10 mouse cellular contexts compared by ENCODE assay signal in the genomic region with DNA sequence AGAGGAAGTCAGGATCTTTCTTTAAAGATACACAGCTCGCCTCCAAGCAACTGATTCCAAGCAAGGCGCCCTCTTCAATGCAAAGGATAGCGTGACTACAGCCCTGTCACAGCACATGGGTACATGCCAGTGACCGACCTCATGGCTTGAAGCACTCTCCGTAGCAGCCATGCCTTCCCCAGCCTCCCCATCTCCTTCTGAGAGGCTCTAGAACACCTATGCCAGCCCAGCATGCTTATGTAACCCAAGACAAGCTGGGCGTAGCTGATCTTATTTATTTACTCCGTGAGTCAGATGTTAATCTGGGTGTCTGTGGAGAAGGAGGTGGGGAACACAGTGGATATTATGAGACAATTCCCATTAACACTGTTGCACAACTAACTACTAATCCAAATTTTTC. TPM values are rescaled to one million over a fixed set of nuclear protein-coding genes. Genes with fewer than 3 reads are reported as not detected.
DNase-seq lines count a peak whose midpoint lies in the region; ATAC-seq and TF ChIP-seq lines count a peak whose summit lies in the region.
"Had no signal": no experiment of that assay in that cellular context is flagged by ENCODE, and none has a peak within 500 bp of the region (broad histone marks: within the 10 kb centered on the region; RNA-seq: fewer than 3 reads in every experiment).

No protein-coding gene starts in this region.

- 0 out of 2 replicates have a peak, but pooled peaks cover 2% of the 10 kb centered on the region for H3K36me3 ChIP-seq in midbrain, embryonic 13.5 days
- no peaks in the 10 kb centered on the region for H3K36me3 ChIP-seq in midbrain, embryonic 15.5 days (replicated peaks)
- no peaks in the 10 kb centered on the region for H3K36me3 ChIP-seq in macrophage (ENCODE audit: inconsistent target)
- H3K36me3 ChIP-seq in forebrain, embryonic 14.5 days (ENCODE audit: control insufficient read depth, insufficient read depth, low read length) = no peaks in the 10 kb centered on the region

- no peak for TF ChIP-seq CTCF in gastrocnemius, adult 2 months (IDR thresholded peaks at IDR 0.05)
- no peak for TF ChIP-seq CTCF in cerebellum, adult 2 months (IDR thresholded peaks at IDR 0.05; ENCODE audit: borderline replicate concordance, insufficient read depth, low read depth, low read length)

- WGBS in midbrain, embryonic 13.5 days = 63% methylated on average over 7 of the region's 7 CpGs
- 62% methylated on average over 7 of the region's 7 CpGs for WGBS in midbrain, embryonic 15.5 days
- 24% methylated on average over 7 of the region's 7 CpGs for WGBS in cerebellum, adult 2 months
- 89% methylated on average over 7 of the region's 7 CpGs for WGBS in macrophage (ENCODE audit: missing documents)
- WGBS in forebrain, embryonic 14.5 days = 63% methylated on average over 7 of the region's 7 CpGs

- H3K9ac ChIP-seq in midbrain, embryonic 13.5 days (replicated peaks) = no peak overlapping the region
- H3K9ac ChIP-seq in midbrain, embryonic 15.5 days = no peak overlapping the region
- no peak overlapping the region for H3K9ac ChIP-seq in forebrain, embryonic 14.5 days (ENCODE audit: low read length)

- 0 out of 2 replicates have a peak, but pooled peaks have one; percentile 34 for ATAC-seq in midbrain, embryonic 13.5 days
- no peak for ATAC-seq in midbrain, embryonic 15.5 days (replicated peaks)
- ATAC-seq in forebrain, embryonic 14.5 days = no peak

- DNase-seq in gastrocnemius, adult 2 months = peak; percentile 56
- no peak for DNase-seq in gastrocnemius, postnatal 4 days (ENCODE audit: low spot score in 2 of 2)
- peak; percentile 67 to 70 for DNase-seq in cerebellum, adult 2 months
- DNase-seq in adipocyte (ENCODE audit: low spot score) = no peak
- no peak for DNase-seq in forebrain, embryonic 14.5 days (ENCODE audit: low spot score)
- DNase-seq: left cerebral cortex, postnatal 4 days had no signal

- H3K9me3 ChIP-seq in midbrain, embryonic 13.5 days = no peaks in the 10 kb centered on the region
- no peaks in the 10 kb centered on the region for H3K9me3 ChIP-seq in midbrain, embryonic 15.5 days
- no peaks in the 10 kb centered on the region for H3K9me3 ChIP-seq in forebrain, embryonic 14.5 days (replicated peaks; ENCODE audit: control insufficient read depth, low read length)

- peaks cover 98% of the 10 kb centered on the region for H3K79me2 ChIP-seq in macrophage (ENCODE audit: inconsistent target)

- H3K4me2 ChIP-seq in midbrain, embryonic 13.5 days (replicated peaks) = no peak overlapping the region
- no peak overlapping the region for H3K4me2 ChIP-seq in midbrain, embryonic 15.5 days
- H3K4me2 ChIP-seq in forebrain, embryonic 14.5 days (ENCODE audit: low read length) = no peak overlapping the region
- H3K4me2 ChIP-seq: midbrain, embryonic 11.5 days had no signal

- TF ChIP-seq POLR2A in cerebellum, adult 2 months (IDR thresholded peaks at IDR 0.05; ENCODE audit: borderline replicate concordance, insufficient read depth, low read length) = no peak

- H3K4me3 ChIP-seq in gastrocnemius, adult 2 months = peak overlapping the region; percentile 36
- no peak overlapping the region for H3K4me3 ChIP-seq in midbrain, embryonic 13.5 days (replicated peaks)
- no peak overlapping the region for H3K4me3 ChIP-seq in midbrain, embryonic 15.5 days
- no peak overlapping the region for H3K4me3 ChIP-seq in cerebellum, adult 2 months (replicated peaks; ENCODE audit: insufficient read depth, low read depth, low read length)
- H3K4me3 ChIP-seq in macrophage (ENCODE audit: inconsistent target) = no peak overlapping the region
- H3K4me3 ChIP-seq in forebrain, embryonic 14.5 days (ENCODE audit: low read depth, low read length) = no peak overlapping the region

- intact Hi-C loops in gastrocnemius, adult 2 months (cut with DNase I) = no loop called here

- H3K27me3 ChIP-seq in midbrain, embryonic 13.5 days = no peaks in the 10 kb centered on the region
- no peaks in the 10 kb centered on the region for H3K27me3 ChIP-seq in midbrain, embryonic 15.5 days (replicated peaks)
- no peaks in the 10 kb centered on the region for H3K27me3 ChIP-seq in cerebellum, adult 2 months (ENCODE audit: control insufficient read depth, insufficient read depth, low read length)
- no peaks in the 10 kb centered on the region for H3K27me3 ChIP-seq in forebrain, embryonic 14.5 days (replicated peaks; ENCODE audit: control insufficient read depth, insufficient read depth, low read length)

- peak overlapping the region; percentile 79 for H3K27ac ChIP-seq in gastrocnemius, adult 2 months
- no peak overlapping the region for H3K27ac ChIP-seq in midbrain, embryonic 13.5 days
- H3K27ac ChIP-seq in midbrain, embryonic 15.5 days = no peak overlapping the region
- peak overlapping the region; percentile 45 for H3K27ac ChIP-seq in cerebellum, adult 2 months (ENCODE audit: insufficient read depth, low read length)
- peak overlapping the region; percentile 46 for H3K27ac ChIP-seq in macrophage
- H3K27ac ChIP-seq in forebrain, embryonic 14.5 days (ENCODE audit: low read depth, low read length) = no peak overlapping the region

- H3K4me1 ChIP-seq in midbrain, embryonic 13.5 days (replicated peaks) = peaks cover 34% of the 10 kb centered on the region
- peaks cover 22% of the 10 kb centered on the region for H3K4me1 ChIP-seq in midbrain, embryonic 15.5 days
- H3K4me1 ChIP-seq in cerebellum, adult 2 months (ENCODE audit: control insufficient read depth, insufficient read depth, low read length) = peaks cover 16% of the 10 kb centered on the region
- peaks cover 8% of the 10 kb centered on the region for H3K4me1 ChIP-seq in forebrain, embryonic 14.5 days (ENCODE audit: control insufficient read depth, insufficient read depth, low read length)

RNA-seq across cellular contexts. Expression of gene Wdfy3, which starts 13.8 kb away (rescaled TPM):
- total RNA-seq in gastrocnemius, adult 2 months (2021) = 10 to 100 TPM; 20.0 to 23.9 TPM
- 10 to 100 TPM; 40.9 to 41.4 TPM for total RNA-seq in gastrocnemius, postnatal 4 days (2021)
- 30.0 and 33.6 TPM in 2 replicates for polyA plus RNA-seq in midbrain, embryonic 13.5 days (2015; fragmentation: Nextera tagmentation; extraction: Ambion mirVana)
- 32.0 and 33.5 TPM in 2 replicates for polyA plus RNA-seq in midbrain, embryonic 15.5 days (2015; fragmentation: Nextera tagmentation; extraction: Ambion mirVana)
- 75.4 and 79.7 TPM in 2 replicates for polyA plus RNA-seq in cerebellum, adult 2 months (2012; rRNA removed)
- 100 to 1,000 TPM; 154 to 501 (median 335) TPM for total RNA-seq in macrophage (2018; cell fraction: chromatin; rRNA removed)
- total RNA-seq in macrophage (2018; cell fraction: cytosol; rRNA removed) = 10 to 100 TPM; 33.2 to 88.4 (median 66.0) TPM
- total RNA-seq in macrophage (2018; cell fraction: nucleus; rRNA removed) = 100 to 1,000 TPM in 25 of 26 experiments, 10 to 100 TPM in 1; 87.8 to 329 (median 181) TPM
- 31.1 to 45.6 TPM (median 42.4 TPM) in 3 replicates for polyA plus RNA-seq in macrophage (2018)
- polyA plus RNA-seq in forebrain, embryonic 14.5 days (2014; fragmentation: Nextera tagmentation; extraction: Ambion mirVana) = 15.3 and 22.6 TPM in 2 replicates

Comparison
In these comparisons a context has a peak if more than half of its experiments do, and no peak if none do; other contexts are left out.
1. DNase-seq: peak in gastrocnemius, adult 2 months (single experiment) and cerebellum, adult 2 months (2 of 2); none in gastrocnemius, postnatal 4 days (0 of 2), adipocyte (single experiment) and forebrain, embryonic 14.5 days (single experiment).
2. H3K27ac ChIP-seq: peak in gastrocnemius, adult 2 months (single experiment), cerebellum, adult 2 months (single experiment) and macrophage (single experiment); none in midbrain, embryonic 13.5 days (single experiment), midbrain, embryonic 15.5 days (single experiment) and forebrain, embryonic 14.5 days (single experiment).